Mouse (Mus musculus): ENCODE measurements at regions not wholly inside any gene's neighbourhood (a gene's known extent, or its start where the extent isn't known, plus 50 kb on each side); places are given as distances from the start of the nearest gene placed in this dataset.

GRCm38 (mm10) chr6:140147711-140148110 is 106.5 kb upstream of the Plcz1 start:
- Histone ChIP-seq H3K4me3 (ENCODE audit: low read depth, low read length) (no peak overlapping the region), H3K9ac (ENCODE audit: low read depth, low read length) (no peak overlapping the region), H3K9me3 (replicated peaks; ENCODE audit: control insufficient read depth, low read length) (no peaks in the 10 kb centered on the region), H3K27me3 (ENCODE audit: control insufficient read depth, insufficient read depth, low read length) (no peaks in the 10 kb centered on the region), H3K36me3 (ENCODE audit: control insufficient read depth, insufficient read depth, low read length) (no peaks in the 10 kb centered on the region), H3K4me2 (no peak overlapping the region), H3K27ac (ENCODE audit: low read depth, low read length) (no peak overlapping the region), H3K4me1 (ENCODE audit: control insufficient read depth, insufficient read depth, low read length) (no peaks in the 10 kb centered on the region)
- 65% methylated on average over 6 of the region's 6 CpGs for WGBS (ENCODE audit: insufficient replicate concordance)
- no peak for ATAC-seq (replicated peaks; ENCODE audit: insufficient number of reproducible peaks, low FRiP score, low TSS enrichment)

- no peak overlapping the region for H3K9ac ChIP-seq (ENCODE audit: low read depth, low read length)
- no peaks in the 10 kb centered on the region for H3K4me1 ChIP-seq (ENCODE audit: control insufficient read depth, insufficient read depth, low read length)
- no peaks in the 10 kb centered on the region for H3K9me3 ChIP-seq (replicated peaks; ENCODE audit: control insufficient read depth, low read length)
- ATAC-seq (replicated peaks; ENCODE audit: insufficient number of reproducible peaks, low FRiP score, low TSS enrichment) = no peak
- H3K4me3 ChIP-seq (ENCODE audit: low read depth, low read length) = no peak overlapping the region
- no peak overlapping the region for H3K27ac ChIP-seq (ENCODE audit: low read depth, low read length)
- H3K27me3 ChIP-seq (ENCODE audit: control insufficient read depth, insufficient read depth, low read length) = no peaks in the 10 kb centered on the region
- WGBS (ENCODE audit: insufficient replicate concordance) = 81% methylated on average over 8 of the region's 8 CpGs
- no peaks in the 10 kb centered on the region for H3K36me3 ChIP-seq (ENCODE audit: control insufficient read depth, insufficient read depth, low read length)
- no peak overlapping the region for H3K4me2 ChIP-seq
Measured at GRCm38 (mm10) chr6:140133734-140134133, 92.5 kb upstream of the Plcz1 start.

- no peaks in the 10 kb centered on the region for H3K36me3 ChIP-seq (ENCODE audit: control insufficient read depth, insufficient read depth, low read length)
- no peak for ATAC-seq (replicated peaks; ENCODE audit: insufficient number of reproducible peaks, low FRiP score, low TSS enrichment)
- no peaks in the 10 kb centered on the region for H3K27me3 ChIP-seq (ENCODE audit: control insufficient read depth, insufficient read depth, low read length)
- H3K4me3 ChIP-seq (ENCODE audit: low read depth, low read length) = no peak overlapping the region
- no peaks in the 10 kb centered on the region for H3K4me1 ChIP-seq (ENCODE audit: control insufficient read depth, insufficient read depth, low read length)
- no peaks in the 10 kb centered on the region for H3K9me3 ChIP-seq (replicated peaks; ENCODE audit: control insufficient read depth, low read length)
- H3K4me2 ChIP-seq = no peak overlapping the region
- no peak overlapping the region for H3K27ac ChIP-seq (ENCODE audit: low read depth, low read length)
- 82% methylated on average over 7 of the region's 7 CpGs for WGBS (ENCODE audit: insufficient replicate concordance)
- H3K9ac ChIP-seq (ENCODE audit: low read depth, low read length) = no peak overlapping the region
Measured at GRCm38 (mm10) chr6:140126645-140127044, 85.4 kb upstream of the Plcz1 start.

- 84% methylated on average over 2 of the region's 2 CpGs for WGBS (ENCODE audit: insufficient replicate concordance)
- Histone ChIP-seq H3K9ac (ENCODE audit: low read depth, low read length) (no peak overlapping the region), H3K36me3 (ENCODE audit: control insufficient read depth, insufficient read depth, low read length) (no peaks in the 10 kb centered on the region), H3K4me2 (no peak overlapping the region), H3K27me3 (ENCODE audit: control insufficient read depth, insufficient read depth, low read length) (no peaks in the 10 kb centered on the region), H3K4me1 (ENCODE audit: control insufficient read depth, insufficient read depth, low read length) (no peaks in the 10 kb centered on the region), H3K27ac (ENCODE audit: low read depth, low read length) (no peak overlapping the region), H3K4me3 (ENCODE audit: low read depth, low read length) (no peak overlapping the region), H3K9me3 (replicated peaks; ENCODE audit: control insufficient read depth, low read length) (no peaks in the 10 kb centered on the region)
- no peak for ATAC-seq (replicated peaks; ENCODE audit: insufficient number of reproducible peaks, low FRiP score, low TSS enrichment)
Measured at GRCm38 (mm10) chr6:140114024-140114423, 72.8 kb upstream of the Plcz1 start.

- Histone ChIP-seq H3K27me3 (ENCODE audit: control insufficient read depth, insufficient read depth, low read length) (no peaks in the 10 kb centered on the region), H3K27ac (ENCODE audit: low read depth, low read length) (no peak overlapping the region), H3K4me2 (no peak overlapping the region), H3K9me3 (replicated peaks; ENCODE audit: control insufficient read depth, low read length) (no peaks in the 10 kb centered on the region), H3K36me3 (ENCODE audit: control insufficient read depth, insufficient read depth, low read length) (no peaks in the 10 kb centered on the region), H3K4me1 (ENCODE audit: control insufficient read depth, insufficient read depth, low read length) (no peaks in the 10 kb centered on the region), H3K4me3 (ENCODE audit: low read depth, low read length) (no peak overlapping the region), H3K9ac (ENCODE audit: low read depth, low read length) (no peak overlapping the region)
- WGBS (ENCODE audit: insufficient replicate concordance) = 86% methylated on average over 10 of the region's 10 CpGs
- no peak for ATAC-seq (replicated peaks; ENCODE audit: insufficient number of reproducible peaks, low FRiP score, low TSS enrichment)
Measured at GRCm38 (mm10) chr6:140112054-140112453, 70.8 kb upstream of the Plcz1 start.

GRCm38 (mm10) chr6:140108083-140108482 is 66.8 kb upstream of the Plcz1 start:
- H3K4me2 ChIP-seq = no peak overlapping the region
- WGBS (ENCODE audit: insufficient replicate concordance) = 65% methylated on average over 8 of the region's 8 CpGs
- H3K4me1 ChIP-seq (ENCODE audit: control insufficient read depth, insufficient read depth, low read length) = no peaks in the 10 kb centered on the region
- no peaks in the 10 kb centered on the region for H3K27me3 ChIP-seq (ENCODE audit: control insufficient read depth, insufficient read depth, low read length)
- no peak for ATAC-seq (replicated peaks; ENCODE audit: insufficient number of reproducible peaks, low FRiP score, low TSS enrichment)
- H3K9me3 ChIP-seq (replicated peaks; ENCODE audit: control insufficient read depth, low read length) = no peaks in the 10 kb centered on the region
- no peak overlapping the region for H3K9ac ChIP-seq (ENCODE audit: low read depth, low read length)
- no peak overlapping the region for H3K4me3 ChIP-seq (ENCODE audit: low read depth, low read length)
- no peaks in the 10 kb centered on the region for H3K36me3 ChIP-seq (ENCODE audit: control insufficient read depth, insufficient read depth, low read length)
- no peak overlapping the region for H3K27ac ChIP-seq (ENCODE audit: low read depth, low read length)

- Histone ChIP-seq H3K36me3 (ENCODE audit: control insufficient read depth, insufficient read depth, low read length) (no peaks in the 10 kb centered on the region), H3K4me2 (no peak overlapping the region), H3K4me1 (ENCODE audit: control insufficient read depth, insufficient read depth, low read length) (no peaks in the 10 kb centered on the region), H3K4me3 (ENCODE audit: low read depth, low read length) (no peak overlapping the region), H3K9ac (ENCODE audit: low read depth, low read length) (no peak overlapping the region), H3K27ac (ENCODE audit: low read depth, low read length) (no peak overlapping the region), H3K27me3 (ENCODE audit: control insufficient read depth, insufficient read depth, low read length) (no peaks in the 10 kb centered on the region), H3K9me3 (replicated peaks; ENCODE audit: control insufficient read depth, low read length) (no peaks in the 10 kb centered on the region)
- 75% methylated on average over 16 of the region's 16 CpGs for WGBS (ENCODE audit: insufficient replicate concordance)
- ATAC-seq (replicated peaks; ENCODE audit: insufficient number of reproducible peaks, low FRiP score, low TSS enrichment) = no peak
Measured at GRCm38 (mm10) chr6:140107628-140108027, 66.4 kb upstream of the Plcz1 start.

GRCm38 (mm10) chr6:140106141-140106540 is 64.9 kb upstream of the Plcz1 start:
- no peak for ATAC-seq (replicated peaks; ENCODE audit: insufficient number of reproducible peaks, low FRiP score, low TSS enrichment)
- Histone ChIP-seq H3K36me3 (ENCODE audit: control insufficient read depth, insufficient read depth, low read length) (no peaks in the 10 kb centered on the region), H3K27ac (ENCODE audit: low read depth, low read length) (no peak overlapping the region), H3K9me3 (replicated peaks; ENCODE audit: control insufficient read depth, low read length) (no peaks in the 10 kb centered on the region), H3K4me1 (ENCODE audit: control insufficient read depth, insufficient read depth, low read length) (no peaks in the 10 kb centered on the region), H3K27me3 (ENCODE audit: control insufficient read depth, insufficient read depth, low read length) (no peaks in the 10 kb centered on the region), H3K9ac (ENCODE audit: low read depth, low read length) (no peak overlapping the region), H3K4me3 (ENCODE audit: low read depth, low read length) (no peak overlapping the region), H3K4me2 (no peak overlapping the region)
- 76% methylated on average over 5 of the region's 5 CpGs for WGBS (ENCODE audit: insufficient replicate concordance)

- Histone ChIP-seq H3K9me3 (replicated peaks; ENCODE audit: control insufficient read depth, low read length) (no peaks in the 10 kb centered on the region), H3K36me3 (ENCODE audit: control insufficient read depth, insufficient read depth, low read length) (no peaks in the 10 kb centered on the region), H3K27ac (ENCODE audit: low read depth, low read length) (no peak overlapping the region), H3K9ac (ENCODE audit: low read depth, low read length) (no peak overlapping the region), H3K4me1 (ENCODE audit: control insufficient read depth, insufficient read depth, low read length) (no peaks in the 10 kb centered on the region), H3K4me2 (no peak overlapping the region), H3K4me3 (ENCODE audit: low read depth, low read length) (no peak overlapping the region), H3K27me3 (ENCODE audit: control insufficient read depth, insufficient read depth, low read length) (no peaks in the 10 kb centered on the region)
- ATAC-seq (replicated peaks; ENCODE audit: insufficient number of reproducible peaks, low FRiP score, low TSS enrichment) = no peak
- 57% methylated on average over 6 of the region's 6 CpGs for WGBS (ENCODE audit: insufficient replicate concordance)
Measured at GRCm38 (mm10) chr6:140102043-140102442, 60.8 kb upstream of the Plcz1 start.

Data from heart, embryonic 11.5 days (tissue).